Mouse (Mus musculus) bone marrow, adult 2 months (tissue): ENCODE results near the gene Dnase1.

Experiments used
- CTCF ChIP-seq: fragments of 200-500 bp; IDR thresholded peaks from 2 replicates; pipeline ENCODE4 v1.5.1; 2011; ENCODE audit warnings: low read length, control low read depth; ENCODE audit not compliant: control insufficient read depth, insufficient read depth
- POLR2A ChIP-seq: fragments of 200-500 bp; IDR thresholded peaks from 2 replicates; pipeline ENCODE4 v1.6.1; 2011; ENCODE audit warnings: low read depth, mild to moderate bottlenecking, control low read depth, low read length, borderline replicate concordance; ENCODE audit not compliant: control insufficient read depth

DNA sequence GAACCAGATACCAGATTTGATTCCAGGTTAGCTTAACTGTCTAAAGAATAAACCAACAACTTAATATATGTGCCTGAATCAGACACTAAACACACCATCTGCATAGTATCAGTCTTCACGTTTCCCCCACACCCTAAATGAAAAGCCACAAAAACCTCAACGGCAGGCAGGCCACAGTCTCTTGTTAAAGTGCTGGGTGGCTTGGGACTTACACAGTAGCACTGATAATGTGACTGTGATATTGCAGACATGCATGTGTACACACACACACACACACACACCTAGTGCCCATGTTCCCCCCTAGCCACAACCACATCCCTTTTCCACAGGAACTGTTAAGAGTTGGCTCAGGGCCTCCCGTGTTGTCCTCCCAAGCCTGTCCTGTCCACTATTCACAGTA lies 38.1 kb downstream of the Dnase1 start:
- TF ChIP-seq CTCF (no peak), POLR2A (no peak)
